Mouse (Mus musculus): ENCODE measurements at regions not wholly inside any gene's neighbourhood (a gene's known extent, or its start where the extent isn't known, plus 50 kb on each side); places are given as distances from the start of the nearest gene placed in this dataset.
"Not testable (repeated sequence)": the region's sequence is repeated elsewhere in the genome, so short reads cannot be mapped to it uniquely, and the experiment has no call there.

- Histone ChIP-seq H3K27ac (ENCODE audit: insufficient read depth, low read length) (no peak overlapping the region), H3K4me1 (ENCODE audit: control insufficient read depth, insufficient read depth, low read length) (peaks cover 2% of the 10 kb centered on the region; the same call in 1 of the 2 replicates), H3K4me3 (ENCODE audit: insufficient read depth, low read length) (peak overlapping the region; percentile 51)
- TF ChIP-seq CTCF (IDR thresholded peaks at IDR 0.05; ENCODE audit: extremely low read depth, insufficient read depth, low read length) (no peak), POLR2A (IDR thresholded peaks at IDR 0.05; ENCODE audit: extremely low read depth, insufficient read depth, low read length) (no peak)
These were observed 83.0 kb downstream of the Ulbp1 start for GRCm38 (mm10) chr10:7390239-7391091.

GRCm38 (mm10) chr10:7358791-7359190 lies 114.6 kb downstream of the Ulbp1 start:
- H3K4me1 ChIP-seq (ENCODE audit: control insufficient read depth, insufficient read depth, low read length); H3K27ac ChIP-seq (ENCODE audit: insufficient read depth, low read length); H3K4me3 ChIP-seq (ENCODE audit: insufficient read depth, low read length): not testable (repeated sequence)

- H3K27ac ChIP-seq (ENCODE audit: insufficient read depth, low read length); H3K4me3 ChIP-seq (ENCODE audit: insufficient read depth, low read length); H3K4me1 ChIP-seq (ENCODE audit: control insufficient read depth, insufficient read depth, low read length): not testable (repeated sequence)
These were observed 129.1 kb downstream of the Ulbp1 start for GRCm38 (mm10) chr10:7344290-7344689.

- H3K27ac ChIP-seq (ENCODE audit: insufficient read depth, low read length); H3K4me1 ChIP-seq (ENCODE audit: control insufficient read depth, insufficient read depth, low read length); H3K4me3 ChIP-seq (ENCODE audit: insufficient read depth, low read length): not testable (repeated sequence)
These were observed 129.7 kb downstream of the Ulbp1 start for GRCm38 (mm10) chr10:7343736-7344135.

- TF ChIP-seq POLR2A (IDR thresholded peaks at IDR 0.05; ENCODE audit: extremely low read depth, insufficient read depth, low read length) = no peak
- TF ChIP-seq CTCF (IDR thresholded peaks at IDR 0.05; ENCODE audit: extremely low read depth, insufficient read depth, low read length) = peak; percentile 85
- H3K4me1 ChIP-seq (ENCODE audit: control insufficient read depth, insufficient read depth, low read length) = no peaks in the 10 kb centered on the region
- no peak overlapping the region for H3K4me3 ChIP-seq (ENCODE audit: insufficient read depth, low read length)
- H3K27ac ChIP-seq (ENCODE audit: insufficient read depth, low read length) = no peak overlapping the region
These were observed 121.2 kb upstream of the Cnksr3 start for GRCm38 (mm10) chr10:7333077-7333747.

GRCm38 (mm10) chr10:7328262-7328661 lies 116.2 kb upstream of the Cnksr3 start:
- TF ChIP-seq POLR2A (IDR thresholded peaks at IDR 0.05; ENCODE audit: extremely low read depth, insufficient read depth, low read length) (no peak), CTCF (IDR thresholded peaks at IDR 0.05; ENCODE audit: extremely low read depth, insufficient read depth, low read length) (no peak)
- H3K4me1 ChIP-seq (ENCODE audit: control insufficient read depth, insufficient read depth, low read length) = no peaks in the 10 kb centered on the region
- H3K27ac ChIP-seq (ENCODE audit: insufficient read depth, low read length) = no peak overlapping the region
- no peak overlapping the region for H3K4me3 ChIP-seq (ENCODE audit: insufficient read depth, low read length)

- H3K27ac ChIP-seq (ENCODE audit: insufficient read depth, low read length); H3K4me3 ChIP-seq (ENCODE audit: insufficient read depth, low read length); H3K4me1 ChIP-seq (ENCODE audit: control insufficient read depth, insufficient read depth, low read length): not testable (repeated sequence)
These were observed 115.0 kb upstream of the Cnksr3 start for GRCm38 (mm10) chr10:7327046-7327445.

GRCm38 (mm10) chr10:7325074-7325473 lies 113.0 kb upstream of the Cnksr3 start:
- TF ChIP-seq POLR2A (IDR thresholded peaks at IDR 0.05; ENCODE audit: extremely low read depth, insufficient read depth, low read length) = no peak
- TF ChIP-seq CTCF (IDR thresholded peaks at IDR 0.05; ENCODE audit: extremely low read depth, insufficient read depth, low read length) = no peak
- Histone ChIP-seq H3K4me3 (ENCODE audit: insufficient read depth, low read length) (no peak overlapping the region), H3K4me1 (ENCODE audit: control insufficient read depth, insufficient read depth, low read length) (no peaks in the 10 kb centered on the region), H3K27ac (ENCODE audit: insufficient read depth, low read length) (no peak overlapping the region)

GRCm38 (mm10) chr10:7323258-7323657 lies 111.2 kb upstream of the Cnksr3 start:
- Histone ChIP-seq H3K27ac (ENCODE audit: insufficient read depth, low read length) (no peak overlapping the region), H3K4me3 (ENCODE audit: insufficient read depth, low read length) (no peak overlapping the region), H3K4me1 (ENCODE audit: control insufficient read depth, insufficient read depth, low read length) (no peaks in the 10 kb centered on the region)
- TF ChIP-seq CTCF (IDR thresholded peaks at IDR 0.05; ENCODE audit: extremely low read depth, insufficient read depth, low read length) = no peak
- no peak for TF ChIP-seq POLR2A (IDR thresholded peaks at IDR 0.05; ENCODE audit: extremely low read depth, insufficient read depth, low read length)

GRCm38 (mm10) chr10:7309927-7310326 lies 97.9 kb upstream of the Cnksr3 start:
- no peak for TF ChIP-seq POLR2A (IDR thresholded peaks at IDR 0.05; ENCODE audit: extremely low read depth, insufficient read depth, low read length)
- TF ChIP-seq CTCF (IDR thresholded peaks at IDR 0.05; ENCODE audit: extremely low read depth, insufficient read depth, low read length) = no peak

GRCm38 (mm10) chr10:7305881-7306280 lies 93.8 kb upstream of the Cnksr3 start:
- H3K4me1 ChIP-seq (ENCODE audit: control insufficient read depth, insufficient read depth, low read length); H3K4me3 ChIP-seq (ENCODE audit: insufficient read depth, low read length); H3K27ac ChIP-seq (ENCODE audit: insufficient read depth, low read length): not testable (repeated sequence)

More at GRCm38 (mm10) chr10:7309927-7310326, 97.9 kb upstream of the Cnksr3 start:
- Histone ChIP-seq H3K4me3 (ENCODE audit: insufficient read depth, low read length) (no peak overlapping the region), H3K4me1 (ENCODE audit: control insufficient read depth, insufficient read depth, low read length) (no peaks in the 10 kb centered on the region), H3K27ac (ENCODE audit: insufficient read depth, low read length) (no peak overlapping the region)
